Mouse (Mus musculus): Measurements from ENCODE around the gene Cnbd2. TPM values are rescaled to one million over a fixed set of nuclear protein-coding genes. Genes with fewer than 3 reads are reported as not detected.

Gene Cnbd2
- polyA plus RNA-seq, 1 experiment = 6.5 TPM

DNA sequence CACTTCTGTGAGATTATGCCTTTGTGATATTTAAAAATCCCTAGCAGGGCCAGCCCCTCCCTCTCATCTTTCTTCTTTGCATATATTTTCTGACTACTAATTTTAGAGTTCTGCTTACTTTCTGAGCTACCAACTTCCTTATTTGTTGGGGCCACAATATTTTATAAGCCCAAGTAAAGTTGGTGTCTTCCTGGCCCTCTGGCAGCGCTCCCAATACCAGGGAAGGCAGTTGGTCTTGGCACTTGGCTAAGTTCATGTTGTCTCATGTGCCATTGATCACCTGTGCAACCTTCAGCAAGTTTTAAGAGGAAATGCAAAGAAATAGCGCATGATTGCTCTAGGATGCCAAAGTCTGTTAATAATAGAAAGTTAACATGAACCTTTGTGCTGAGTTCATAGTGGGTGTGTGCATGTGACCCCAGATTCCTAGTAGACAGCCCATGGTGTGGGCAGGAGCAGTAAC lies 16.5 kb upstream of the Cnbd2 start:
- Histone ChIP-seq H3K27me3 (ENCODE audit: control insufficient read depth, insufficient read depth, low read length, poor library complexity, severe bottlenecking) (no peaks in the 10 kb centered on the region), H3K4me1 (ENCODE audit: control insufficient read depth, insufficient read depth, low read length) (no peaks in the 10 kb centered on the region), H3K27ac (ENCODE audit: insufficient read depth, low read length) (no peak overlapping the region), H3K9ac (ENCODE audit: low read depth, poor library complexity, severe bottlenecking) (no peak overlapping the region), H3K36me3 (ENCODE audit: control insufficient read depth, insufficient read depth, low read length, poor library complexity, severe bottlenecking) (peaks cover 33% of the 10 kb centered on the region), H3K9me3 (replicated peaks; ENCODE audit: control insufficient read depth, insufficient read depth, low read length, poor library complexity, severe bottlenecking) (no peaks in the 10 kb centered on the region), H3K4me3 (ENCODE audit: low read depth, low read length) (no peak overlapping the region)
- TF ChIP-seq EP300 (IDR thresholded peaks at IDR 0.05; ENCODE audit: insufficient read depth, low read depth, low read length) (no peak), CTCF (IDR thresholded peaks at IDR 0.05; ENCODE audit: low read depth, low read length) (no peak), POLR2A (IDR thresholded peaks at IDR 0.05; ENCODE audit: insufficient read depth, low read length) (no peak)

DNA sequence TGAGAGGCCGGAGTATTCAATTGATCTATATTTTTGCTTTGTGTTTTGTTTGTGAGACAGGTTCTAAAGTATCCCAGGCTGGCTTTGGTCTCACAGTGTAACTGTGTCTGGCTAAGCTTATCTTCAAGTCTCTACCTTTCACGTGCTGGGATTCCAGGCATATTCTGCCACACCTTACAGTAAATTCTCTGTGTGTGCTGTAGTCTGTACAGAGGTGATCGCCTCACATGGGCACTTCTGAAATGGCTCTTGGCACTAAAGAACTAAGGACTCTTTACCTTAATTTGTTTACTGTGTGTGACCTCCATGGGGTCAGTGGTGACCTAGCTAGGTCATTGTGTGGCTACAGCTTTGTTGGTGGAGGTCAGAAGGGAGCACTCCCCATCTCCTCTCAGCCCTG lies 15.9 kb upstream of the Cnbd2 start:
- no peak overlapping the region for H3K9ac ChIP-seq (ENCODE audit: low read depth, poor library complexity, severe bottlenecking)
- no peak for TF ChIP-seq EP300 (IDR thresholded peaks at IDR 0.05; ENCODE audit: insufficient read depth, low read depth, low read length)
- TF ChIP-seq POLR2A (IDR thresholded peaks at IDR 0.05; ENCODE audit: insufficient read depth, low read length) = no peak
- no peak for TF ChIP-seq CTCF (IDR thresholded peaks at IDR 0.05; ENCODE audit: low read depth, low read length)
- no peaks in the 10 kb centered on the region for H3K4me1 ChIP-seq (ENCODE audit: control insufficient read depth, insufficient read depth, low read length)
- peaks cover 35% of the 10 kb centered on the region for H3K36me3 ChIP-seq (ENCODE audit: control insufficient read depth, insufficient read depth, low read length, poor library complexity, severe bottlenecking)
- H3K27ac ChIP-seq (ENCODE audit: insufficient read depth, low read length) = no peak overlapping the region
- H3K9me3 ChIP-seq (replicated peaks; ENCODE audit: control insufficient read depth, insufficient read depth, low read length, poor library complexity, severe bottlenecking) = no peaks in the 10 kb centered on the region
- H3K27me3 ChIP-seq (ENCODE audit: control insufficient read depth, insufficient read depth, low read length, poor library complexity, severe bottlenecking) = no peaks in the 10 kb centered on the region
- H3K4me3 ChIP-seq (ENCODE audit: low read depth, low read length) = no peak overlapping the region

DNA sequence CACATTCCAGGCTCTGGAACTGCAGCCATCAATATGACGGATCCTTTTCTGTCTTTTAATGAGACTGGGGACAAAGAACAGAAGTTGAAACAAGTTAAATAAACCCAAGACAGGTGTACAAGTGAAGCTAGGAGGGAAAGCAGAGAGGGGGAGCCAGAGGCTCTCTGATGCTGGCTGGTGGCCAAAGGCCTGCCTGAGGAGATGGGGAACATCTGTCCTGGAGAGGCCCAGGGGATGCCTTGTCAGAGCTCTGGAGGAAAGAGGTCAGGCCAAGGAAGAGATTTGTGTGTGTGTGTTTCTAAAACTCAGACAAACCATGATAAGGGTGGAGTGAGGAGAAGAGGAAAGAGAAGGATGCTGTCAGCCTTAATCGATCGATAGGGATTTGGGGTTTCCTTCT lies 14.4 kb upstream of the Cnbd2 start:
- no peak for TF ChIP-seq EP300 (IDR thresholded peaks at IDR 0.05; ENCODE audit: insufficient read depth, low read depth, low read length)
- no peak for TF ChIP-seq POLR2A (IDR thresholded peaks at IDR 0.05; ENCODE audit: insufficient read depth, low read length)
- no peak for TF ChIP-seq CTCF (IDR thresholded peaks at IDR 0.05; ENCODE audit: low read depth, low read length)
- no peak overlapping the region for H3K4me3 ChIP-seq (ENCODE audit: low read depth, low read length)
- H3K4me1 ChIP-seq (ENCODE audit: control insufficient read depth, insufficient read depth, low read length) = no peaks in the 10 kb centered on the region
- no peaks in the 10 kb centered on the region for H3K9me3 ChIP-seq (replicated peaks; ENCODE audit: control insufficient read depth, insufficient read depth, low read length, poor library complexity, severe bottlenecking)
- H3K27ac ChIP-seq (ENCODE audit: insufficient read depth, low read length) = no peak overlapping the region
- no peak overlapping the region for H3K9ac ChIP-seq (ENCODE audit: low read depth, poor library complexity, severe bottlenecking)
- peaks cover 32% of the 10 kb centered on the region for H3K36me3 ChIP-seq (ENCODE audit: control insufficient read depth, insufficient read depth, low read length, poor library complexity, severe bottlenecking)
- no peaks in the 10 kb centered on the region for H3K27me3 ChIP-seq (ENCODE audit: control insufficient read depth, insufficient read depth, low read length, poor library complexity, severe bottlenecking)

- Histone ChIP-seq H3K4me1 (ENCODE audit: control insufficient read depth, insufficient read depth, low read length) (no peaks in the 10 kb centered on the region), H3K27me3 (ENCODE audit: control insufficient read depth, insufficient read depth, low read length, poor library complexity, severe bottlenecking) (no peaks in the 10 kb centered on the region), H3K36me3 (ENCODE audit: control insufficient read depth, insufficient read depth, low read length, poor library complexity, severe bottlenecking) (peaks cover 24% of the 10 kb centered on the region), H3K9me3 (replicated peaks; ENCODE audit: control insufficient read depth, insufficient read depth, low read length, poor library complexity, severe bottlenecking) (no peaks in the 10 kb centered on the region), H3K27ac (ENCODE audit: insufficient read depth, low read length) (no peak overlapping the region), H3K4me3 (ENCODE audit: low read depth, low read length) (no peak overlapping the region), H3K9ac (ENCODE audit: low read depth, poor library complexity, severe bottlenecking) (no peak overlapping the region)
- TF ChIP-seq EP300 (IDR thresholded peaks at IDR 0.05; ENCODE audit: insufficient read depth, low read depth, low read length) (no peak), CTCF (IDR thresholded peaks at IDR 0.05; ENCODE audit: low read depth, low read length) (no peak), POLR2A (IDR thresholded peaks at IDR 0.05; ENCODE audit: insufficient read depth, low read length) (no peak)
These were observed 13.6 kb upstream of the Cnbd2 start for GRCm38 (mm10) chr2:156298458-156298857.

DNA sequence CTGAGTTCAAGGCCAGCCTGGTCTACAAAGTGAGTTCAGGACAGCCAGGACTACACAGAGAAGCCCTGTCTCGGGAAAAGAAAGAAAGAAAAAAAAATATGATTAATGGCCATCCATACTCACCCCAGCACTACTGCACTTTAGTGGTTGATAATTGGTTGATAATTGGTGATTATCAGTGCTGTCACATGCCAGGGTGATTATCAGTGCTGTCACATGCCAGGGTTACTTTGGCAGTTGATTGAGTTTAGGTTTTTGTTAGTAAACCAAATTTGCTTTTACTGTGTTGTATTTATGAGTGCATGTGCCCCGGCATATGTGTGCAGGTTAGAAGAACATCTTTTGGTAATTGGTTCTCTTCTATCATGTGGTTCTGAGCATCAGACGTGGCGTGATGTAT lies 10.0 kb upstream of the Cnbd2 start:
- peaks cover 24% of the 10 kb centered on the region for H3K36me3 ChIP-seq (ENCODE audit: control insufficient read depth, insufficient read depth, low read length, poor library complexity, severe bottlenecking)
- H3K4me1 ChIP-seq (ENCODE audit: control insufficient read depth, insufficient read depth, low read length) = no peaks in the 10 kb centered on the region
- no peaks in the 10 kb centered on the region for H3K27me3 ChIP-seq (ENCODE audit: control insufficient read depth, insufficient read depth, low read length, poor library complexity, severe bottlenecking)
- H3K9ac ChIP-seq (ENCODE audit: low read depth, poor library complexity, severe bottlenecking) = no peak overlapping the region
- no peak overlapping the region for H3K27ac ChIP-seq (ENCODE audit: insufficient read depth, low read length)
- no peak overlapping the region for H3K4me3 ChIP-seq (ENCODE audit: low read depth, low read length)
- TF ChIP-seq POLR2A (IDR thresholded peaks at IDR 0.05; ENCODE audit: insufficient read depth, low read length) = no peak
- H3K9me3 ChIP-seq (replicated peaks; ENCODE audit: control insufficient read depth, insufficient read depth, low read length, poor library complexity, severe bottlenecking) = no peaks in the 10 kb centered on the region

GRCm38 (mm10) chr2:156304351-156304750 lies 7.7 kb upstream of the Cnbd2 start:
- Histone ChIP-seq H3K4me1 (ENCODE audit: control insufficient read depth, insufficient read depth, low read length) (no peaks in the 10 kb centered on the region), H3K9me3 (replicated peaks; ENCODE audit: control insufficient read depth, insufficient read depth, low read length, poor library complexity, severe bottlenecking) (no peaks in the 10 kb centered on the region), H3K4me3 (ENCODE audit: low read depth, low read length) (no peak overlapping the region), H3K27ac (ENCODE audit: insufficient read depth, low read length) (no peak overlapping the region), H3K27me3 (ENCODE audit: control insufficient read depth, insufficient read depth, low read length, poor library complexity, severe bottlenecking) (no peaks in the 10 kb centered on the region), H3K9ac (ENCODE audit: low read depth, poor library complexity, severe bottlenecking) (no peak overlapping the region), H3K36me3 (ENCODE audit: control insufficient read depth, insufficient read depth, low read length, poor library complexity, severe bottlenecking) (peaks cover 20% of the 10 kb centered on the region)
- no peak for TF ChIP-seq CTCF (IDR thresholded peaks at IDR 0.05; ENCODE audit: low read depth, low read length)
- no peak for TF ChIP-seq EP300 (IDR thresholded peaks at IDR 0.05; ENCODE audit: insufficient read depth, low read depth, low read length)
- TF ChIP-seq POLR2A (IDR thresholded peaks at IDR 0.05; ENCODE audit: insufficient read depth, low read length) = no peak

Measured in ES-Bruce4 (cell line).